In the genomic region with DNA sequence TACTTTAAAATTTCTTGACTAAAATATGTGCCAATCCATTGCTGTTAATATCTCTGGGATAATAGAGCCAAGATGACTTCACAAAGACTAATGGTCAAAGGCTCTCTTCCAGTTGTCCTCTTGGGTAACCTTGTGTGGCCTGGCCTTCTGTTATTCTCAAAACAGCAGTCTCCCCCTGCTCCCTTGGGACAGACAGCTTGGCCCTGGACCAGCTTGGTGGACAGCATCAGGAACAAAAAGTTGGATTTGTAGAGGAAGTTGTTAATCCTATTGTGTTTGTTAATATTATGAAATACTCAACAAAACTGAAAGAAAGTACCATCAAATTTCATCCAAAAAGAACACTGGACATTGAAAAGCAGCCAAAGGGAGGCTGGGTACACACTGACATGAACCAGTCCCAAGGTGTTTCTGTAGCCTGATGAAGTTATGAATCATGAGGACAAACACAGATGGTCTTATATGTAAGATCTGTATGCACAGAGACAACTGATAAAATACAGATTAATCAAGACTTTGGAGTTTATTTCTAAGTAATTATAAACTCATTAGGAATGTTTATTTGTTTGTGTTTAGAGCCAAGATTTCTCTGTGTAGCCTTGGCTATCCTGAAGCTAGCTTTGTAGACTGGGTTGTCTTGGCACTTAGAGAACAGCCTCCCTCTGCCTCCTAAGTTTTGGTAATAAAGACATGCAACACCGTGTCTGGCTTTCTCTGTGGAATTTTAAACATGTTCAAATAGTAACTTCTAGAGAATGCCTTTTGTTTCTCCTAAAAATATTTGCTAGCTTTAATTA, we compare ENCODE assay signal across 10 mouse cellular contexts.
DNase-seq lines count a peak whose midpoint lies in the region; ATAC-seq and TF ChIP-seq lines count a peak whose summit lies in the region.
"Had no signal": no experiment of that assay in that cellular context is flagged by ENCODE, and none has a peak within 500 bp of the region (broad histone marks: within the 10 kb centered on the region; RNA-seq: fewer than 3 reads in every experiment).

No protein-coding gene starts in this region.

- no peak for ATAC-seq in forebrain, embryonic 15.5 days (replicated peaks)
- no peak for ATAC-seq in frontal cortex, adult (ENCODE audit: low TSS enrichment)
- no peak for ATAC-seq in hindbrain, postnatal 0 days

- no peak overlapping the region for H3K4me3 ChIP-seq in forebrain, embryonic 15.5 days
- H3K4me3 ChIP-seq in hindbrain, postnatal 0 days (ENCODE audit: low read length) = no peak overlapping the region
- H3K4me3 ChIP-seq: heart, embryonic 15.5 days had no signal

- TF ChIP-seq CTCF in hindbrain, postnatal 0 days (IDR thresholded peaks at IDR 0.05; ENCODE audit: low read depth) = no peak

- H3K9me3 ChIP-seq in forebrain, embryonic 15.5 days = no peaks in the 10 kb centered on the region
- H3K9me3 ChIP-seq in hindbrain, postnatal 0 days (ENCODE audit: low read length) = no peaks in the 10 kb centered on the region
- H3K9me3 ChIP-seq: heart, embryonic 15.5 days had no signal

- no peak overlapping the region for H3K27ac ChIP-seq in forebrain, embryonic 15.5 days (replicated peaks)
- no peak overlapping the region for H3K27ac ChIP-seq in hindbrain, postnatal 0 days
- H3K27ac ChIP-seq: heart, embryonic 15.5 days had no signal

- no peaks in the 10 kb centered on the region for H3K4me1 ChIP-seq in forebrain, embryonic 15.5 days
- no peaks in the 10 kb centered on the region for H3K4me1 ChIP-seq in hindbrain, postnatal 0 days (ENCODE audit: insufficient read depth, low read length)
- H3K4me1 ChIP-seq: heart, embryonic 15.5 days had no signal

- peak; percentile 30 for DNase-seq in left cerebral cortex, postnatal 4 days
- DNase-seq in left cerebral cortex, adult 18-20 months (ENCODE audit: low spot score in 2 of 2) = no peak
- DNase-seq in gastrocnemius, postnatal 36 days = peak; percentile 87 to 91
- DNase-seq in kidney, postnatal 4 days = peak; percentile 87 to 91
- DNase-seq in skeletal muscle tissue, adult 2 months (ENCODE audit: low read depth, low spot score) = peak; percentile 90
- no peak for DNase-seq in hindbrain, postnatal 0 days (ENCODE audit: low spot score)
- DNase-seq: thymus, postnatal 25 days had no signal

- 78% methylated on average over 1 of the region's 1 CpGs for WGBS in forebrain, embryonic 15.5 days
- WGBS in hindbrain, postnatal 0 days = 68% methylated on average over 1 of the region's 1 CpGs

- no peaks in the 10 kb centered on the region for H3K36me3 ChIP-seq in forebrain, embryonic 15.5 days
- H3K36me3 ChIP-seq in hindbrain, postnatal 0 days (ENCODE audit: insufficient read depth, low read length) = no peaks in the 10 kb centered on the region
- H3K36me3 ChIP-seq: heart, embryonic 15.5 days had no signal

- no peak overlapping the region for H3K9ac ChIP-seq in forebrain, embryonic 15.5 days (replicated peaks)
- H3K9ac ChIP-seq in hindbrain, postnatal 0 days (replicated peaks; ENCODE audit: low read length) = no peak overlapping the region
- H3K9ac ChIP-seq: heart, embryonic 15.5 days had no signal

- H3K4me2 ChIP-seq in forebrain, embryonic 15.5 days (replicated peaks) = no peak overlapping the region
- no peak overlapping the region for H3K4me2 ChIP-seq in hindbrain, postnatal 0 days (ENCODE audit: low read depth, low read length)
- H3K4me2 ChIP-seq: heart, embryonic 15.5 days had no signal

- intact Hi-C loops in left cerebral cortex, postnatal 4 days (cut with DNase I) = no loop called here
- intact Hi-C loops in gastrocnemius, postnatal 36 days (cut with DNase I) = no loop called here

- no peaks in the 10 kb centered on the region for H3K27me3 ChIP-seq in forebrain, embryonic 15.5 days
- H3K27me3 ChIP-seq in hindbrain, postnatal 0 days (ENCODE audit: insufficient read depth, low read length) = no peaks in the 10 kb centered on the region
- H3K27me3 ChIP-seq: heart, embryonic 15.5 days had no signal

Comparison
In these comparisons a context has a peak if more than half of its experiments do, and no peak if none do; other contexts are left out.
1. DNase-seq: peak in left cerebral cortex, postnatal 4 days (single experiment), gastrocnemius, postnatal 36 days (2 of 2), kidney, postnatal 4 days (2 of 2) and skeletal muscle tissue, adult 2 months (single experiment); none in left cerebral cortex, adult 18-20 months (0 of 2) and hindbrain, postnatal 0 days (single experiment).